Mouse (Mus musculus) embryo, embryonic 9.5 days (tissue): ENCODE measurements at regions not wholly inside any gene's neighbourhood (a gene's known extent, or its start where the extent isn't known, plus 50 kb on each side); places are given as distances from the start of the nearest gene placed in this dataset.
A peak's percentile ranks its signal among the peaks of the same experiment; 100 is the strongest.

Experiments
- DNase-seq: peaks from one replicate; pipeline ENCODE4 v3.0.0-alpha.2; 2017; ENCODE audit errors: extremely low spot score

DNA sequence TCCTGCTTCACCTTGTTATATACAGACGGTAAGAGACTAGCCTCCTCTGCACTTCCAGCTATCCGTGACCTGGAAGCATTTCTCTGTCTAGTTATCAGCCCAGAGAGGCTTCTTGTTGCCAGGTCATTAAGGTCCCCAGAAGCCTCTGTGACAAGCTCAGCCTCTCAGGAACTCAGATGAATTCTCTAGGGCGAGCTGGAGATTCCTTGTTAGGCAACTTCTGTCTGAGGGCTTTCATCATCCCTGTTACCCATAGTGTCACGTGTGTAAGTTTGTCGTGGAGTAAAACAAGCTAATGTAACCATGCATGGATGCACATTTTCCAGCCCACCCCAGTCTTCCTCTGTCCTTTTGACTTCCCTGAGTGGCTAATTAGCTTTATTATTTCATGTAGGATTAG is 126.3 kb upstream of the Ednra start:
- no peak for DNase-seq

DNA sequence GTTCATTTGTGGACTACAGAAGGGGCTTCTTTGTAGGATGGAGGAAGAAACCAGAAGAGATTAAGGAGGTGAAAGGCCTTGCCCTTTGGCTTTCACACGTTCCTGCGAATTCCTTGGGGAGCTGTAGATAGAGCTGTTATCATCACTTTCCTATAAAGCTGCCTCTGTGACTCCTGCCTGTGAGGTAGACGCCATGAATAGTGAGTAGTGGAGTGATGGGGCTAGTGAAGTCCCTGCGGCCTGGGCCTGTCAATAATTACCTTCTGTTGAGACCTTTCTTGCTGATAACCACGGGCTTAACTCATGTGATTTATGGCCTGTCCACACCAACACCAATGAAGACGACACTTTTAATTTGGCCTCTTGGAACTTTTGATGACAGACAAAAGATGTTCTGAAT is 146.0 kb upstream of the Ednra start:
- peak; percentile 39 for DNase-seq

- DNase-seq: no peak
These were observed 148.5 kb upstream of the Ednra start for GRCm38 (mm10) chr8:77872771-77873170.

GRCm38 (mm10) chr8:77919776-77920175 is 195.5 kb upstream of the Ednra start:
- DNase-seq: no peak

DNA sequence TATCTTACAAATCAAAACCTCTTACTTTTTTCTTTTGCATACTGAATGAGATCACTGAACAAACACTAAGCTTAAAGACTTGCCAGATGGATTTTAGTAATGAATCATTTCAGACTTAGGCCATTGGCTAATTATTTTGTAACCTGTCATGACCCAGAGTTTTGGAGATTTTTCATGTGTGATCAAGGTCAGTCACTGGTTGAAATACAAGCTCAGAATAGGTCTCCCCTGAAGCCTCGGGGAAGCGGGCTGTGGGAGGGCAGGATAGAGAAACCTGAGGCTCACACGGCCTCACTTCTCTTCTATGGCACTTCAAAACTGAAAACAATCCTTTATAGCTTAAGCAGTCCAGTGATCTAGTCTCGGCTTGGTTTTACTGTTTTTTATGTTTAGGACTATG is 197.6 kb upstream of the Ednra start:
- no peak for DNase-seq

DNA sequence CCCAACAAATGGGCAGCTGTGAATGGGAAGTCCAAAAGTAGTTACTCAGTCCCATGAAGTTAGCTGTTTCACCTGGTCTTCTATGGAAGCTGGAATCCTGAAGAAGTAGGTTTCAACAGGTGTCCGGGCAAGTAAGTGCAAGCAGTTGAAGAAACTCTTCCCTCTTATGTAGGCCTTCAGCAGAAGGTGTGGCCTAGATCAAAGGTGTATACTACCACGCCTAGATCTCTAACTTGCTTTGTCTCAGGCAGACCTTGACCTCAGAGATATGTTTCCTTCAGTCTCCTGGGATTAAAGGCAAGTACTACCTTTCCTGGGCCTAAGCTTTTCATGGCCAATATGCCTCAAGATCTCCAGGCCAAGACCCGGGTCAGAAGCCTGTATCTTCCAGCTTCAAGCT is 223.4 kb upstream of the Ednra start:
- no peak for DNase-seq

GRCm38 (mm10) chr8:77949640-77950039 is 225.4 kb upstream of the Ednra start:
- DNase-seq: no peak

- no peak for DNase-seq
These were observed 234.6 kb upstream of the Ednra start for GRCm38 (mm10) chr8:77958814-77959372.

GRCm38 (mm10) chr8:77963102-77963698 is 238.9 kb upstream of the Ednra start:
- DNase-seq: no peak

DNA sequence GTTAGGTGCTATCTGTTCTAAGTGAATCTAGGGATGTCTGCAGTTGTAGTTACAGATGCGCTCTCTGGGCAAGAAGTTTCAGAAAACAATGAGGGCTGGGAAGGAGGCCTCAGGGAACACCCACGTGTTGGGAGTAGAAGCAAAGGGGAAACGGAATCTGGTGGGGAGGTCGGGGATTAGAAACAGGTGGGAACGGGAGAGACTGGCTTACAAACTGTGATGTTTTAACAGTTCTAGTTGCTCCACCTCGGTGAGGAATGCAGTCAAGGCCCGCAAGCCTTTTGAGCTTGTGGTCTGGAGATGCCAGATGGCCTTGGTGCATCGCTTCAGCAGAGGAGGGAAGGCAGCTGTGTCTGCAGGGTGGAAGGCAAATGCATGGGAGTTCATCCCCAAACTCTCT is 242.7 kb upstream of the Ttc29 start:
- DNase-seq: no peak

DNA sequence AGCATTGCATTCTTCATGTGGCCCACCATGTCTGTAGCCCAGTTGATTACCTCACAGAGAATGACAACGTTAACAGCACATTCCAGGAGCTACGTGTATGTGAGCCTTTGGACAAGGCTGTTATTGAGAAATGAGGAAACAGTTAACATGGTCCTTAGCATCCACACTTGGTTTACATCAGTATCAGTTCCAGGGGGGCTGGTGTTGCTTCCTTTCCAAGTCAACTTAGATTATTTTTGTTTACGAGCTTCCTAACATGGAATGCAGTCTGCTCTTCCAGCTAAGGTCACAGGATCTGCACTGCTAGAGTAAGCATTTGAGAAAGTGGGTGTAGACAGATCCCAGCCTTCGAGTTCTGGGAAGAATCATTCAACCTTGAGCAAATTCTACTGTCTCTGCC is 239.4 kb upstream of the Ttc29 start:
- DNase-seq: no peak

GRCm38 (mm10) chr8:77979106-77979505 is 234.0 kb upstream of the Ttc29 start:
- DNase-seq: no peak

DNA sequence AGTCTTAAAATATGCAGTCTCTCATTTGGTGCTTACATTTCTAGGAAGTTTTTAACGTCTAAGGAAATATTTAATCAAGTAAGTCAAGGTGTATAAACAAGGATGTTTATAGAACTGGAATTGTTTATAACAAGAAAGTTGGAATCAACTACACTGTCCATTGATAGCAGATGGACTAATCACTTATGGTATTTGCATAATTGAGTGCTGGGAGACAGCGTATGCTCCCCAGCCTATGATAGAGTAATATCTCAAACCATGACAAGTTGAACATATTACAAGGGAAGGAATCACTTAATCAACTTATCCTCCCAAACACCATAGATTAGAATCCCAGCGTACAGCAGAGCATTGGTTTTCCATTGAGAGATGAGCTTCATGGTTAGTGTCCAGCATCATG is 232.4 kb upstream of the Ttc29 start:
- no peak for DNase-seq

DNA sequence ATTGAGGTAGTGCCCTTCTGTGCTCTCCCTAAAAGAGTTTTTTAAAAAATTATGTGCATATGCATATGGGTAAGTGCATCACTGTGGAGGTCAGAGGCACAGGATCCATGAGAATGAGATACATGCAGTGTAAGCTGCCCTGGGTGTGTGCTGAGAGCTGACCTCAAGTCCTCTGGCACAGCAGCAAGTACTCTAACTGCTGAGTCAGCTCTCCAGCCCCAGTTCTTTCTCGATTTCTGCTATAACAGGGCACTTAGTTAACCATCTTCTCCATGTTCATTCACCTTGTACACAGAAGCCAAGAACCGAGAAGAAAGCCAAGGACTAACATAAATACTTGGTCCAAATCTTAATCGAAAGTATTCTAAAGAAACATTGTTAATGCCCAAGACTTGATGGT is 231.1 kb upstream of the Ttc29 start:
- no peak for DNase-seq

DNA sequence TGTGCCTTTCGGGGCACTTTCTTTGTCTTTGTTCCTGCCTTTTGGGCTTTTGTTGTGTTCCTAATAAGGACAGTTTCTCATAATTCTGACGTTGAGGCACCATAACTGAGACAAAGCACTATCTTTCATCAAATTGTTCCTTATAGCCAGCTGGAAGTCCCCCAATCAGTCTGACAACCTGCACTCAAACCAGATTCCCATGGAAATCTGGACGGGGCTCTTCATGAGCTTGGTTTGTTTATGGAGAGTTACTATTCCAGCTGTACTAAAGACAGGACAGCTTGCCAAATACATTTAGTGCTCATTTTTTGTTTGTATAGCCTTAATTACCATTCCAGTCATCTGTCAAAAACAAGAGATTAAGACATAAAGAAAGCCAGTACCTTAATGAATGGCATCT is 229.6 kb upstream of the Ttc29 start:
- DNase-seq: no peak

- DNase-seq: no peak
These were observed 225.9 kb upstream of the Ttc29 start for GRCm38 (mm10) chr8:77987237-77987636.

GRCm38 (mm10) chr8:77988291-77989056 is 224.6 kb upstream of the Ttc29 start:
- no peak for DNase-seq

GRCm38 (mm10) chr8:77991050-77991449 is 222.0 kb upstream of the Ttc29 start:
- DNase-seq: no peak

DNA sequence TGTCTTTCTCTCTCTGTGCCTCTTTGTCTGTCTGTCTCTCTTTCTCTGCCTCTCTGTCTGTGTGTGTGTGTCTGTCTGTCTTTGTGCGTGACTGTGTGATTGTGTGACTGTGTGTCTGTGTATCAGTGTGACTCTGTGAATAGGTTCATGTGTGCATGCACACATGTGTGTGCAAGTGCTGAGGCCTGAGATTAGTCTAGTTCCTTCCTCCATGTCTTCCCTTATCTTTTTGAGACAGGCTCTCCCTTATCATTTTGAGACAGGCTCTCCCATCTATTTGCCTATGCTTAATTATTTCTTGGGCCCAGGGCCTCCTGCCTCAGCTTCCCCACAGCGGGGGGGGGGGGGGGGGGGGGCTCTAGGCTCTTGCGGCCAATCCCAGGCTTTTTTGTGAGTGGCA is 212.8 kb upstream of the Ttc29 start:
- no peak for DNase-seq

GRCm38 (mm10) chr8:78001656-78002055 is 211.4 kb upstream of the Ttc29 start:
- DNase-seq: no peak

GRCm38 (mm10) chr8:78002071-78002470 is 211.0 kb upstream of the Ttc29 start:
- peak; percentile 9 for DNase-seq

DNA sequence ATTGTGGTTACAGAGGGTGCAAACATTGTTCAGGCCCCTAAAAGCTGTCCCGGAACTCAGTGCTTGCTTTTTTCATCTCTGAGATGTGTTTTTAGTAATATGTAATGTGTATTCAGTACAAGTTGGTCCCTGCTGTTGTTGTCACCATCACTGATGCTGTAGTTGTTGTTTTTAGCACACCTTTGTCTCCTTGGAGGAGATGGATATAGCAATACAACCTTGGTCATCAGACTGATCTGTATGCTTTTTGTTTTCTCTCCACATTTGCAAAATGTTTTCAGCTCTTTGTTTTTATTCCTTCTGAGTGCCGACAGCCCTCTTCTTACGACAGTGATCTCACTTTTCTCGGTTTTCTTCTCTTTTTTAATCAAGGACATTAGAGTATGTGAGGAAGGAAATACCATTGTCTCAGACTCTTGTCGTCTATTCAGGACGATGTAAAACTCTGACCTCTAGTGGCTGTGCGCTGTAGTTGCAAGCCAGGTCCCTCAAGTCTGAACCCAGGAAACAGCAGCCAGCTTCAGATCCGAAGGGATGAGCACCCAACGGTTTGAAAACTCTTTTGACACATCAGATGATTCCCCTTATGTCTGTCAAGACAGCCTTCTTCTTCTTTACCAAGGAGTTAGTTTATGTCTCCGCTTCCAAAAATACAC is 209.1 kb upstream of the Ttc29 start:
- DNase-seq: peak; percentile 67

DNA sequence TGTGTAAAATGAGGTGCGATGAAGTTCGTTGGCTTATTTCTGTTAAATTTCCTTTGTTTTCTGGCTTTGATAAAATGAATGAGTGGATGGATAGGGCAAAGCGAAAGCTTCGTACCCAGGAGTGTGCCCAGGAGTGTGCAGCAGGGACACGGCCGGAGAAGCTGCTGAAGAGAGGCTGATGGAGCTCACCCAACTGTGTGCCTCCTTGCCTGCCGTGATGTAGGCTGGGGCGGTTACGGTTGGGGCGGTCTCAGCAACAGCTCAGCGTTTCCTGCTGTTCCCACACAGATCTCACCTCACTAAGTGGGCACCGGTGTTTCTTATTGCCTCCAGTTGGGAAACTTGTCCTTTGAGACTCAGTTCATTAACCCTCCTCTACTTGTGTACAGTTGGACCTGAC is 208.2 kb upstream of the Ttc29 start:
- no peak for DNase-seq
